29 mouse cellular contexts compared by ENCODE assay signal in the genomic region with DNA sequence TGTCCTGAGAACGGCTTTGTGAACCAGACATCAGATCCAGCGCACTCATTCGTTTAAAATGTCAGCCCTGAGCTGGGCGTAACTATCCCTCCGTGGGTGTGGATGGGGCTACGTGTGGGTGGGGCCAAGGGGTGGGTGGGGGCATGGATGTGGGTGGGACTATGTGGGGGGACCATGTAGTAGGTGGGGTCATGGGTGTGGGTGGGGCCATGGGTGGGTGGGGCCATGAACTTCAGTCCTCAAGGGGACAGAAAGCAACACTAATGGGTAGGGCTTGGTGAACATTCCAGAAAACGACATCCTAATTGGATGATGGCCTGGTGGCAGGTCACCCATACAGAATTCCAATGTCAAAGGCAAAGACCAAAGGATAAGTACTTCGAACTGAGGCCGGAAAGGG. TPM values are rescaled to one million over a fixed set of nuclear protein-coding genes. Genes with fewer than 3 reads are reported as not detected.
A peak's percentile ranks its signal among the peaks of the same experiment; 100 is the strongest.
DNase-seq lines count a peak whose midpoint lies in the region; ATAC-seq and TF ChIP-seq lines count a peak whose summit lies in the region.
"Had no signal": no experiment of that assay in that cellular context is flagged by ENCODE, and none has a peak within 500 bp of the region (broad histone marks: within the 10 kb centered on the region; RNA-seq: fewer than 3 reads in every experiment).

No protein-coding gene starts in this region.

- H3K4me2 ChIP-seq in heart, embryonic 14.5 days (ENCODE audit: low read length) = no peak overlapping the region
- no peak overlapping the region for H3K4me2 ChIP-seq in liver, embryonic 11.5 days
- no peak overlapping the region for H3K4me2 ChIP-seq in liver, embryonic 12.5 days
- H3K4me2 ChIP-seq: embryonic facial prominence, embryonic 13.5 days; forebrain, embryonic 13.5 days; heart, embryonic 12.5 days; hindbrain, embryonic 13.5 days had no signal

- no peak for TF ChIP-seq POLR2A in thymus, adult 2 months (IDR thresholded peaks at IDR 0.05; ENCODE audit: control insufficient read depth, extremely low read depth, insufficient read depth, low read length, poor library complexity)

- no peak overlapping the region for H3K4me3 ChIP-seq in heart, embryonic 14.5 days (ENCODE audit: control insufficient read depth in 1 of 2, insufficient read depth in 1 of 2, low read depth in 1 of 2, low read length in 2 of 2)
- H3K4me3 ChIP-seq in heart, embryonic 10.5 days = no peak overlapping the region
- no peak overlapping the region for H3K4me3 ChIP-seq in liver, embryonic 11.5 days (ENCODE audit: low read depth, low read length)
- H3K4me3 ChIP-seq in liver, embryonic 12.5 days = no peak overlapping the region
- no peak overlapping the region for H3K4me3 ChIP-seq in thymus, adult 2 months (ENCODE audit: control insufficient read depth, insufficient read depth, low read length)
- H3K4me3 ChIP-seq: embryonic facial prominence, embryonic 10.5 days; embryonic facial prominence, embryonic 13.5 days; erythroblast, embryonic 14.5 days; forebrain, embryonic 13.5 days; gastrocnemius, adult 2 months; heart, embryonic 12.5 days; hindbrain, embryonic 13.5 days had no signal

- ATAC-seq in heart, embryonic 14.5 days (ENCODE audit: insufficient number of reproducible peaks, insufficient read depth, low FRiP score, low read depth) = peak; percentile 13; the same call in 1 of the 2 replicates
- 0 out of 2 replicates have a peak, but pooled peaks have one; percentile 29 for ATAC-seq in liver, embryonic 11.5 days (replicated peaks; ENCODE audit: low FRiP score)
- ATAC-seq in liver, embryonic 12.5 days = no peak
- ATAC-seq: forebrain, embryonic 13.5 days; forebrain, postnatal 0 days had no signal

- TF ChIP-seq CTCF in thymus, adult 2 months (IDR thresholded peaks at IDR 0.05; ENCODE audit: borderline replicate concordance, control insufficient read depth, extremely low read depth, insufficient read depth, low read length, poor library complexity) = no peak

- no peaks in the 10 kb centered on the region for H3K9me3 ChIP-seq in heart, embryonic 14.5 days (ENCODE audit: control insufficient read depth, low read length)
- H3K9me3 ChIP-seq in heart, embryonic 10.5 days = no peaks in the 10 kb centered on the region
- H3K9me3 ChIP-seq in liver, embryonic 11.5 days (ENCODE audit: control insufficient read depth, low read length) = no peaks in the 10 kb centered on the region
- H3K9me3 ChIP-seq in liver, embryonic 12.5 days (replicated peaks) = no peaks in the 10 kb centered on the region
- H3K9me3 ChIP-seq: embryonic facial prominence, embryonic 10.5 days; embryonic facial prominence, embryonic 13.5 days; forebrain, embryonic 13.5 days; heart, embryonic 12.5 days; hindbrain, embryonic 13.5 days had no signal

- H3K36me3 ChIP-seq in heart, embryonic 14.5 days (ENCODE audit: control insufficient read depth, insufficient read depth, low read length) = no peaks in the 10 kb centered on the region
- H3K36me3 ChIP-seq in heart, embryonic 10.5 days = no peaks in the 10 kb centered on the region
- no peaks in the 10 kb centered on the region for H3K36me3 ChIP-seq in liver, embryonic 11.5 days (ENCODE audit: control insufficient read depth, insufficient read depth, low read length)
- no peaks in the 10 kb centered on the region for H3K36me3 ChIP-seq in liver, embryonic 12.5 days
- H3K36me3 ChIP-seq in thymus, adult 2 months (ENCODE audit: control insufficient read depth, insufficient read depth, low read length) = no peaks in the 10 kb centered on the region
- H3K36me3 ChIP-seq: embryonic facial prominence, embryonic 10.5 days; embryonic facial prominence, embryonic 13.5 days; heart, embryonic 12.5 days; hindbrain, embryonic 13.5 days had no signal

- H3K9ac ChIP-seq in heart, embryonic 14.5 days (ENCODE audit: low read length) = no peak overlapping the region
- no peak overlapping the region for H3K9ac ChIP-seq in liver, embryonic 11.5 days (ENCODE audit: low read depth, low read length)
- H3K9ac ChIP-seq in liver, embryonic 12.5 days = no peak overlapping the region
- H3K9ac ChIP-seq: embryonic facial prominence, embryonic 13.5 days; forebrain, embryonic 13.5 days; forebrain, postnatal 0 days; heart, embryonic 12.5 days had no signal

- 76% methylated on average over 9 of the region's 9 CpGs for WGBS in heart, embryonic 14.5 days
- WGBS in heart, embryonic 10.5 days = 69% methylated on average over 9 of the region's 9 CpGs
- 61% methylated on average over 9 of the region's 9 CpGs for WGBS in liver, embryonic 11.5 days
- 51% methylated on average over 9 of the region's 9 CpGs for WGBS in liver, embryonic 12.5 days (ENCODE audit: insufficient replicate concordance)
- WGBS in thymus, adult 2 months = 86% methylated on average over 9 of the region's 9 CpGs

- no peak overlapping the region for H3K27ac ChIP-seq in heart, embryonic 14.5 days (replicated peaks in 1 of 2; ENCODE audit: control insufficient read depth in 1 of 2, insufficient read depth in 1 of 2, low read depth in 2 of 2, low read length in 2 of 2)
- no peak overlapping the region for H3K27ac ChIP-seq in heart, embryonic 10.5 days
- no peak overlapping the region for H3K27ac ChIP-seq in liver, embryonic 11.5 days (ENCODE audit: low read depth, low read length)
- no peak overlapping the region for H3K27ac ChIP-seq in liver, embryonic 12.5 days
- no peak overlapping the region for H3K27ac ChIP-seq in thymus, adult 2 months (ENCODE audit: control insufficient read depth, insufficient read depth, low read length)
- H3K27ac ChIP-seq: embryonic facial prominence, embryonic 13.5 days; gastrocnemius, adult 2 months; hindbrain, embryonic 13.5 days had no signal

- 0 out of 2 replicates have a peak, but pooled peaks cover 3% of the 10 kb centered on the region for H3K27me3 ChIP-seq in heart, embryonic 14.5 days (ENCODE audit: control insufficient read depth, insufficient read depth, low read length)
- H3K27me3 ChIP-seq in heart, embryonic 10.5 days (ENCODE audit: insufficient read depth, poor library complexity, severe bottlenecking) = peaks cover 5% of the 10 kb centered on the region
- H3K27me3 ChIP-seq in liver, embryonic 11.5 days (replicated peaks; ENCODE audit: control insufficient read depth, insufficient read depth, low read length) = no peaks in the 10 kb centered on the region
- H3K27me3 ChIP-seq in liver, embryonic 12.5 days (replicated peaks) = peaks cover 10% of the 10 kb centered on the region; the same call in 1 of the 2 replicates
- no peaks in the 10 kb centered on the region for H3K27me3 ChIP-seq in thymus, adult 2 months (ENCODE audit: control insufficient read depth, insufficient read depth, low read length)
- H3K27me3 ChIP-seq: embryonic facial prominence, embryonic 13.5 days had no signal

- H3K4me1 ChIP-seq in heart, embryonic 14.5 days (ENCODE audit: control insufficient read depth in 2 of 2, insufficient read depth in 2 of 2, low read length in 2 of 2) = peaks cover 13 to 15% of the 10 kb centered on the region in 2 experiments; a peak in 3 of 4 replicates
- H3K4me1 ChIP-seq in heart, embryonic 10.5 days = peaks cover 47% of the 10 kb centered on the region
- H3K4me1 ChIP-seq in liver, embryonic 11.5 days (replicated peaks; ENCODE audit: control insufficient read depth, insufficient read depth, low read length) = no peaks in the 10 kb centered on the region
- 0 out of 2 replicates have a peak, but pooled peaks cover 7% of the 10 kb centered on the region for H3K4me1 ChIP-seq in liver, embryonic 12.5 days
- no peaks in the 10 kb centered on the region for H3K4me1 ChIP-seq in thymus, adult 2 months (replicated peaks; ENCODE audit: control insufficient read depth, insufficient read depth, low read length)

- DNase-seq in heart, embryonic 10.5 days (ENCODE audit: low spot score) = no peak
- DNase-seq in liver, embryonic 11.5 days (ENCODE audit: low spot score) = no peak
- DNase-seq in ES-CJ7 (ENCODE audit: low read depth, low spot score) (peak; percentile 70), R1 (ENCODE audit: low read depth, low spot score) (peak; percentile 70)
- DNase-seq in thymus, adult 2 months = no peak
- no peak for DNase-seq in thymus, postnatal 36 days
- DNase-seq: adrenal gland, adult 2 months; adrenal gland, postnatal 14 days; B cell, adult 2 months; cerebellum, adult 11 months; cerebellum, adult 2 months; cerebellum, adult 9-11 months; cerebellum, postnatal 25 days; embryo, embryonic 11 days; forebrain, postnatal 0 days; gastrocnemius, adult 2 months; gastrocnemius, postnatal 14 days; heart, adult 11 months; heart, postnatal 14 days; heart, postnatal 4 days had no signal

RNA-seq across cellular contexts. Expression of a gene that starts 27.4 kb away (rescaled TPM):
- polyA plus RNA-seq in heart, embryonic 14.5 days (2014; fragmentation: Nextera tagmentation; extraction: Ambion mirVana) = 0.40 and 0.54 TPM in 2 replicates
- polyA plus RNA-seq in heart, embryonic 10.5 days (2016; fragmentation: Nextera tagmentation; extraction: Ambion mirVana) = 1.2 and 1.5 TPM in 2 replicates
- polyA plus RNA-seq in liver, embryonic 11.5 days (2014; fragmentation: Nextera tagmentation; extraction: Ambion mirVana) = 0.70 and 0.71 TPM in 2 replicates
- polyA plus RNA-seq in liver, embryonic 12.5 days (2016; fragmentation: Nextera tagmentation; extraction: Ambion mirVana) = 0.31 and 0.38 TPM in 2 replicates
- 0.04 and 0.05 TPM in 2 replicates for polyA plus RNA-seq in thymus, adult 2 months (2012; rRNA removed)
- polyA plus RNA-seq: erythroblast, embryonic 14.5 days had no signal

RNA-seq across cellular contexts. Expression of a gene that starts 44.6 kb away (rescaled TPM):
- polyA plus RNA-seq in heart, embryonic 14.5 days (2014; fragmentation: Nextera tagmentation; extraction: Ambion mirVana) = 2.9 and 3.6 TPM in 2 replicates
- polyA plus RNA-seq in heart, embryonic 10.5 days (2016; fragmentation: Nextera tagmentation; extraction: Ambion mirVana) = 3.5 and 5.6 TPM in 2 replicates
- polyA plus RNA-seq in liver, embryonic 11.5 days (2014; fragmentation: Nextera tagmentation; extraction: Ambion mirVana) = 4.6 and 6.5 TPM in 2 replicates
- polyA plus RNA-seq in liver, embryonic 12.5 days (2016; fragmentation: Nextera tagmentation; extraction: Ambion mirVana) = 2.2 and 2.7 TPM in 2 replicates
- polyA plus RNA-seq in thymus, adult 2 months (2012; rRNA removed) = 26.3 and 26.8 TPM in 2 replicates

RNA-seq across cellular contexts. Expression of a gene that starts 54.7 kb away (rescaled TPM):
- polyA plus RNA-seq in heart, embryonic 14.5 days (2014; fragmentation: Nextera tagmentation; extraction: Ambion mirVana) = 5.6 and 6.4 TPM in 2 replicates
- polyA plus RNA-seq in heart, embryonic 10.5 days (2016; fragmentation: Nextera tagmentation; extraction: Ambion mirVana) = 5.6 and 12.4 TPM in 2 replicates
- polyA plus RNA-seq in liver, embryonic 11.5 days (2014; fragmentation: Nextera tagmentation; extraction: Ambion mirVana) = 0.11 and 0.12 TPM in 2 replicates
- not detected in 2 replicates for polyA plus RNA-seq in liver, embryonic 12.5 days (2016; fragmentation: Nextera tagmentation; extraction: Ambion mirVana)
- polyA plus RNA-seq in thymus, adult 2 months (2012; rRNA removed) = 13.6 and 14.5 TPM in 2 replicates
- polyA plus RNA-seq: cortical plate, adult 2 months; embryonic facial prominence, embryonic 10.5 days; forebrain, embryonic 13.5 days; forebrain, postnatal 0 days had no signal

Comparison
In these comparisons a context has a peak if more than half of its experiments do, and no peak if none do; other contexts are left out.
1. DNase-seq: peak in ES-CJ7 (single experiment) and R1 (single experiment); none in heart, embryonic 10.5 days (single experiment), liver, embryonic 11.5 days (single experiment), thymus, adult 2 months (single experiment) and thymus, postnatal 36 days (0 of 2).